Mouse (Mus musculus) intestine, embryonic 16.5 days (tissue): ENCODE results near the gene Boc. TPM values are rescaled to one million over a fixed set of nuclear protein-coding genes. Genes with fewer than 3 reads are reported as not detected.
A peak's percentile ranks its signal among the peaks of the same experiment; 100 is the strongest.

ENCODE experiments used
- microRNA-seq: library from miRNA; unstranded; fragments of <30 nt; microRNA quantifications from one replicate; pipeline ENCODE4, GENCODE M21; 2016
- polyA plus RNA-seq: library from polyadenylated mRNA; unstranded; fragments of >200 nt; fragmentation: Nextera tagmentation; extraction: Ambion mirVana; gene quantifications from 2 replicates; pipeline ENCODE4 v1.2.1, GENCODE M21; 2015

Boc gene
- polyA plus RNA-seq, 1 experiment from 2014 or later: 8.3 TPM

Small RNAs within 50 kb of the gene (microRNA-seq; reads per million reads assigned to microRNA genes)
- 2.7 reads per million, percentile 6 among the genes with 10 or more reads in this experiment for gene Mir3081

Other genes starting within 250 kb of the Boc start
- 1.2 and 1.3 TPM in 2 replicates for gene Sidt1, start 225.7 kb downstream of the Boc start, polyA plus RNA-seq
- gene Spice1, start 211.8 kb downstream of the Boc start, polyA plus RNA-seq: 16.0 and 17.5 TPM in 2 replicates
- 0.10 TPM in 1 of 2 replicates, not detected in the other for gene Cfap44, start 164.1 kb downstream of the Boc start, polyA plus RNA-seq
- 5.7 and 6.7 TPM in 2 replicates for gene Nepro, start 165.4 kb upstream of the Boc start, polyA plus RNA-seq
- gene Gtpbp8, start 187.5 kb upstream of the Boc start, polyA plus RNA-seq: 29.1 and 34.0 TPM in 2 replicates
- 1.1 and 1.2 TPM in 2 replicates for gene Cd200r1, start 206.8 kb upstream of the Boc start, polyA plus RNA-seq